Mouse (Mus musculus) layer of hippocampus, adult 9-11 months (tissue): Measurements from ENCODE around the gene Adgrf5.

ENCODE experiments used
- DNase-seq: peaks from one replicate; pipeline ENCODE4 v3.0.0; 2022

Adgrf5 gene

GRCm38 (mm10) chr17:43359826-43360619 is at the start of gene Adgrf5:
TSS of gene Adgrf5 (plus strand) at chr17:43360451.
- DNase-seq = no peak

GRCm38 (mm10) chr17:43325986-43326671 is 34.1 kb upstream of the Adgrf5 start:
- DNase-seq = no peak

GRCm38 (mm10) chr17:43326726-43327700 is 33.2 kb upstream of the Adgrf5 start:
- peak; percentile 16 for DNase-seq

DNA sequence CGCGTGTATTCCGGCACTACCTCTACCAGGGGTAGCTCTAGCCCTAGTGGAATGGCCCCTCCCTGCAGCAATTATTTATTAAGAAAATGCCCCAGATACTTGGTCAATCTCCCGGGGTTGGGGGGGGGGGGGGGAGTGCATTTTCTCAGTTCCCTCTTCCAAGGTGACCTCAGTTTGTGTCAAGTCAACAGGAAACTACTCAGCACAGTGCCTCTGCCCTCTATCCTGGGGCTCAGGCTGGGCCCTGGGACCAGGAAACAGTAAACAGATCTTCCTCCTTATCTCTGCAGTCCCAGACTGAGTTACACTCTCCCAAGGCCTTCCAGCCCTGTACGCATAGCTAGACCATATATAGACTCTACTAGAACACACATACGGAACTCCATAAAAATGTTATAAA is 32.4 kb upstream of the Adgrf5 start:
- no peak for DNase-seq

GRCm38 (mm10) chr17:43329216-43329615 is 31.0 kb upstream of the Adgrf5 start:
- DNase-seq = no peak

GRCm38 (mm10) chr17:43329761-43330183 is 30.5 kb upstream of the Adgrf5 start:
- peak; percentile 9 for DNase-seq

DNA sequence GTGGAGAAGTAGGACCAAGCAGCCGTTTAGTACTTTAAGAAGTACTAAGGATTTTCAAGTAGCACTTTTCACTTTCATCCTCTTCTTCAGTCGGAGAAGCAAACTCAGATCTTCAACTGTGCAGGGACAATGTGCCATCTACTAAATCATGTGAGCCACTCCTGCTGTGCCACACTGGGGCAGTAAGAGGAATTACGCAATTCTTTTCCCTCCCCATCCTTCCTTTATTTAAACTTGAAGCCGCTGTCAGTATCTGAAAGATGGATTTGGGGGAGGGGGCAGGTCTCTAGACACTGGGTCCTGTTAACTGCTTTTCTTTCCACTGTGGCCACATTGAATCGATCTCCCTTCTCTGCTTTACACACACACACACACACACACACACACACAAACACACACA is 27.6 kb upstream of the Adgrf5 start:
- no peak for DNase-seq

DNA sequence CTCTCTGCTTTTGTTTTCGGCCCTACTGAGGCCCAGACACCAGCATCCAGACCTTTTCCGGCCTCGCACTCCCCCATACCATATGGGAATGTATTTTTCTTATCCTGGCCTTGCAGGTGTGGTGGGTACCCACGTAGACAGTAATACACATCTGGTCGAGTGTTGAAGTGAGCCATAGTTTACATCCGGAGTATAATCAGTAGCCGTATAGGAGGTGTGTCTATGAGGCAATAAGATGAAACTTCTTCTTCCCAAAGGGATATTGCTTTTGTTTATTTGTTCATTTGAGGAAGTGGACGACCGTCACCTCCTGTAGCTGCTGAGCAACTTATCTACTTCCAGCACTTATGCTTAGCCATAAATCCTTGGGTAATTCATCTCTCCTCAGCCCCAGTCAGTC is 26.2 kb upstream of the Adgrf5 start:
- DNase-seq = no peak

DNA sequence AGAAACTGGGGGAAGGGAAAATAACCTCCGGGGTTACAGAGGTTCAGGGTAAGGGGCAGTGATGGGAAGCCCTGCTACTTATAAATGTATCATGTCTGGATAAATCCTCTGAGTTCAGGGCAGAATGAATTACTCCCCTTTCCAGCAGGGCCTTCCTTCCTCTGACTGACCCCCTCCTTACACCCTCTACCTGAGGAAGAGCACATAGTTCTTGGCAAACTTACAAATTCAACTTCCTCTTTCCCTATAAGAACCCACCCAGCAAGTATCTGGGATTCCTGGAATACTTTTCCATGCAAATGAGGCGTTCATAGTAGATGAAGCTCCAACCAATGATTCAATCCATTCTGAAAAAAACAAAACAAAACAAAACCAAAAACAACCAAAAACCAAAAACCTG is 22.6 kb upstream of the Adgrf5 start:
- DNase-seq = no peak

DNA sequence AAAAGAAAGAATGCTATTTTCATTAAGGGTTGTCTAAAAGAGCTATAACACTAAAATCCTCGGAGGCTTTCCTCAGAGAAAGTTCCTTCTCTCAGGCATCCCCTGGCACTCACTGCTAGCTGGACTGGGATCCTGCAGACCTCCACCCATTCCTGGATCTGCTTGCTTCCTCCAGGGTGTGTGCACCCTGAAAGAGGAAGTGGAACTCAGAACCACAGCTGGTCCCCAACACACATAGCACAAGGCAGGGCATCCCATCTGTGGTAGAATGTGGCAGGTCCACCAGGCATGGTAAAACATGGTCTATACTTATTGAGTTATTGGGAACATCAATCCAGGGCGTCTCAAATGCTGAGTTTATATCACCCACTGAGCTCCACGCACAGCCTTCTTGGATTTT is 22.0 kb upstream of the Adgrf5 start:
- no peak for DNase-seq

DNA sequence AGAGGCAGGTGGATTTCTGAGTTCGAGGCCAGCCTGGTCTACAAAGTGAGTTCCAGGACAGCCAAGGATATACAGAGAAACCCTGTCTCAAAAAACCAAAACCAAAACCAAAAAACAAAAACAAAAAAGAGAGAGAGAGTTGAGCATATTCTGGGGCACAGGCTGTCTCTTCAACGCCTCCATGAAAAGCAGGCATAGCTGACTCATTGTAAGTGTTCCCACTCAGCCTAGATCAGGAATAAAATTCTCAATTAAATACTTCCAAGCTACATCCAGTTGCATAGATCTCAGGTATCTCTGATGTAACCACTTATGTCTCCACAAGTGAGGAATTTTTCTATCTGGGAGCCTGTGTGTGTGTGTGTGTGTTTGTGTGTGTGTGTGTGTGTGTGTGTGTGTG is 13.8 kb upstream of the Adgrf5 start:
- DNase-seq = peak; percentile 14

GRCm38 (mm10) chr17:43357902-43358539 is 2.2 kb upstream of the Adgrf5 start:
- no peak for DNase-seq

- DNase-seq = no peak
Observed at GRCm38 (mm10) chr17:43361021-43361420, 770 bp downstream of the Adgrf5 start.

DNA sequence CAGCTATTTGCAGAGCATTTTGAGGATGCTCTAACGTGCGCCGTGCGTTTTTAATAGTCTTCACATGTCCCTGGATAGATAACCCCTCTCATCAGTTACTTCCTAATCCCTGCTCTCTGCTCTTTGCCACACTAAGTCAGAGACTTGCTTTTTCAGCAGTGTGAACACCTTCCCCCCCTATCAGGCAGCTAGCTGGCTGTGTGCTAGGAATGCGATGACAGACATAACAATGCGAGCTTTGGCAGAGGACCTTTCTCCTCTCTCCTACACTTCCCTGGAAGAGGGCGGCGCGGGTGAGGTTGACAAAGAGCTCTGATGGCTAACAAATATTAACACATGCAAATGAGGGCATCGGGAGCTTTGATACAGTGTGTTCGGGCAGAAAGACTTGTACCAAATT is 2.1 kb downstream of the Adgrf5 start:
- no peak for DNase-seq

- no peak for DNase-seq
Observed at GRCm38 (mm10) chr17:43362881-43363280, 2.6 kb downstream of the Adgrf5 start.

GRCm38 (mm10) chr17:43363921-43364320 is 3.7 kb downstream of the Adgrf5 start:
- no peak for DNase-seq

- DNase-seq = no peak
Observed at GRCm38 (mm10) chr17:43365297-43365696, 5.0 kb downstream of the Adgrf5 start.

DNA sequence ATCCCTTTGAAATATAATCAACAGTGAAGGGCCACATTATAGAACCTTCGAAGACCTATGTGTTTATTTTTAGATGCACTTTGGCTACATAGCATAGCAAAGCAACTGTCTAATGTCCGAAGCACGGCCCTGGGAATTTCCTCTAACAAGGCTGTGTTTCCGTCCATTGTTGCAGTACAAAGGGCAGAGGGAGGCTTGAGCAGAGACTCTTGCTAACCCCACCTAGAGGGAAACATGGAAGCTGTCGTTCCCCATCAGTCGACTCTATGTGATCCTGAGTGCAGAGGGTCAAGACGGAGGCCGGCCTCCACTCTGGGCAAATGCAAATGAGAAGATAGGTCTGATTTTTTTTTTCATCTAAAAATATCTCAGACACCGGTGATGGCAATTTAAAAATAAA is 6.2 kb downstream of the Adgrf5 start:
- no peak for DNase-seq

DNA sequence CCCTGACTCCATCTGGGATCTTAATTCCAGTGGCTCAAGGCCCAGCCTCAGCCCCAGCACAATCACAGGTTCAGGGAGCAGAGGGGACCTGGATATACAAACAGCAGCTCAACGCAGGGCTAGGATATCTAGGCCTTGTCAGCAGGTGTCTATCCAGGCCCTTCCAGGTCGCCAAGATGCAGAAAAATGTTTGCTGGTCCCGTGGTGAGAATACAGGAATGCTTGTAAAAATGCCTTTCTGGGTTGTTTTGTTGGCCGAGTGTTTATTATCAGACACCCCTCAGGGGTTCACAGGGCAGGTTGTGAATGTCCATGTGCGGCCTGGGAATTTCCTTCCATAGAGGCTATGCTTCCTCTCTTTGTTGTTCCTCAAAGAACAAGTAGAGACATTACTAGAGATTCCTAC is 7.9 kb downstream of the Adgrf5 start:
- DNase-seq = no peak

GRCm38 (mm10) chr17:43372604-43373003 is 12.4 kb downstream of the Adgrf5 start:
- no peak for DNase-seq

GRCm38 (mm10) chr17:43374020-43374419 is 13.8 kb downstream of the Adgrf5 start:
- DNase-seq = no peak

DNA sequence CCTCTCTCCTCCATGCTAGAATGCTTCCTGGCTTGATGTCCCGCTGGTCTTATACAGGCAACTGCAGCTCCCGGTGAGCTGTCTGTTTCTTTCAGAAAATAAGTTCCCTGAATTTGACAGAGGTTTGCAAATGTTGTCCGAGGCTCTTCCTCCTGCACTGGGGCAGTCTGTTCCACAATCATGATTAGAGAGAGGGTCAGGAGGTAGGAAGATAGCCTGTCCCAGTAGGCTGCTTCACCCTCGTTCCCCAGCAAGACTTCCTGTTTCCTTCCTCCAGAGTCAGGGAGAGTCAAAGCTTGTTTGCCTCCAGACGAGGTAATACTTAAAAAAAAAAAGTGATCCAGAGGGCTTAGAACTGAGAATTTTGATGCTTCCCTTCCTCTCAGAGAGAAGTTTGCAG is 16.3 kb downstream of the Adgrf5 start:
- no peak for DNase-seq

DNA sequence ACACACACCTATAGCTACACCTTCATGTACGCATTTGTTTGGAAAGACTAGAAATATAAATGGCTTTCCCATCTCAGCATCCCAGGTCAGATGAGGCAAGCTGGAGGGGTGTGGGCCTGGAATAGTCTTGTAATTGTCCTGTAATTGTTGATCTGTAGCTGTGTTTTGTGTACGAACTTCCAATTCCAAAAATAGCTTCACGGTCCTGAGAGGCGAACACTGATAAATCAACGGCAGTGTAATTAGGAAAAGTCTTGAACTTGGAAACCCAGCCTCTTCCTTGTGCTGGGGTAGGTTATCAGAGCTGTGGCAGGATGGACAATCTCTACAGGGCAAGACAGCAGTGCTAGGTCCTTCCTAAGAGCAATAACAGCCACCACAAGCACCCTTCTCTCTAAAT is 18.5 kb downstream of the Adgrf5 start:
- DNase-seq = no peak
